22 mouse cellular contexts compared by ENCODE assay signal in genomic region chr13:43288444-43288843, GRCm38 (mm10). TPM values are rescaled to one million over a fixed set of nuclear protein-coding genes. Genes with fewer than 3 reads are reported as not detected.
DNase-seq lines count a peak whose midpoint lies in the region; ATAC-seq and TF ChIP-seq lines count a peak whose summit lies in the region.
"Had no signal": no experiment of that assay in that cellular context is flagged by ENCODE, and none has a peak within 500 bp of the region (broad histone marks: within the 10 kb centered on the region; RNA-seq: fewer than 3 reads in every experiment).

No protein-coding gene starts in this region.

- TF ChIP-seq CTCF in midbrain, postnatal 0 days (IDR thresholded peaks at IDR 0.05), result no peak

- no peaks in the 10 kb centered on the region for H3K27me3 ChIP-seq in midbrain, embryonic 13.5 days
- no peaks in the 10 kb centered on the region for H3K27me3 ChIP-seq in midbrain, postnatal 0 days (ENCODE audit: insufficient read depth, low read length)
- H3K27me3 ChIP-seq: forebrain, embryonic 13.5 days; kidney, embryonic 15.5 days; limb, embryonic 12.5 days; liver, embryonic 12.5 days; megakaryocyte, embryonic 14.5 days had no signal

- H3K4me1 ChIP-seq in midbrain, embryonic 13.5 days (replicated peaks), result peaks cover 26% of the 10 kb centered on the region
- H3K4me1 ChIP-seq in midbrain, postnatal 0 days (ENCODE audit: insufficient read depth, low read length), result 0 out of 2 replicates have a peak, but pooled peaks cover 5% of the 10 kb centered on the region
- peaks cover 37% of the 10 kb centered on the region for H3K4me1 ChIP-seq in brown adipose tissue, adult 24 weeks (ENCODE audit: control insufficient read depth, insufficient read depth, insufficient read length, low read length)
- H3K4me1 ChIP-seq: kidney, embryonic 15.5 days had no signal

- no peak overlapping the region for H3K9ac ChIP-seq in midbrain, embryonic 13.5 days (replicated peaks)
- no peak overlapping the region for H3K9ac ChIP-seq in midbrain, postnatal 0 days (replicated peaks; ENCODE audit: low read length, poor library complexity, severe bottlenecking)
- H3K9ac ChIP-seq: forebrain, embryonic 13.5 days; kidney, embryonic 15.5 days; limb, embryonic 12.5 days; liver, embryonic 12.5 days had no signal

- H3K27ac ChIP-seq in midbrain, embryonic 13.5 days, result peak overlapping the region; percentile 75
- H3K27ac ChIP-seq in midbrain, postnatal 0 days (ENCODE audit: low read depth, low read length), result no peak overlapping the region
- 0 out of 2 replicates have a peak overlapping the region, but pooled peaks have one; percentile 35 for H3K27ac ChIP-seq in brown adipose tissue, adult 24 weeks (replicated peaks; ENCODE audit: low read depth, low read length)
- H3K27ac ChIP-seq: forebrain, embryonic 13.5 days; heart, embryonic 10.5 days; kidney, embryonic 15.5 days; limb, embryonic 12.5 days; liver, embryonic 12.5 days had no signal

- no peaks in the 10 kb centered on the region for H3K9me3 ChIP-seq in midbrain, embryonic 13.5 days
- no peaks in the 10 kb centered on the region for H3K9me3 ChIP-seq in midbrain, postnatal 0 days (ENCODE audit: low read length)
- H3K9me3 ChIP-seq: forebrain, embryonic 13.5 days; kidney, embryonic 15.5 days; limb, embryonic 12.5 days; liver, embryonic 12.5 days; megakaryocyte, embryonic 14.5 days had no signal

- no peak overlapping the region for H3K4me3 ChIP-seq in midbrain, embryonic 13.5 days (replicated peaks)
- no peak overlapping the region for H3K4me3 ChIP-seq in midbrain, postnatal 0 days (ENCODE audit: low read depth, low read length)
- H3K4me3 ChIP-seq in brown adipose tissue, adult 24 weeks (ENCODE audit: insufficient read depth, low read depth, low read length), result no peak overlapping the region
- H3K4me3 ChIP-seq: erythroblast, embryonic 14.5 days; forebrain, embryonic 13.5 days; heart, embryonic 10.5 days; kidney, embryonic 15.5 days; limb, embryonic 12.5 days; liver, embryonic 12.5 days; megakaryocyte, embryonic 14.5 days; myocyte had no signal

- H3K4me2 ChIP-seq in midbrain, embryonic 13.5 days (replicated peaks), result no peak overlapping the region
- H3K4me2 ChIP-seq in midbrain, postnatal 0 days (ENCODE audit: low read depth, low read length, poor library complexity, severe bottlenecking), result no peak overlapping the region
- H3K4me2 ChIP-seq: forebrain, embryonic 13.5 days; kidney, embryonic 15.5 days; limb, embryonic 12.5 days; liver, embryonic 12.5 days had no signal

- peak; percentile 88 for DNase-seq in heart, adult 11 months
- no peak for DNase-seq in heart, adult 8-10 months (ENCODE audit: low spot score)
- no peak for DNase-seq in midbrain, postnatal 0 days (ENCODE audit: low spot score)
- peak; percentile 56 for DNase-seq in cerebellum, adult 9-11 months
- no peak for DNase-seq in ovary, postnatal 10 days (ENCODE audit: low spot score)
- DNase-seq: adrenal gland, adult 2 months; gastrocnemius, postnatal 25 days; kidney, postnatal 4 days; lung, adult 2 months; thymus, adult 18-20 months; thymus, postnatal 4 days had no signal

- no peak for ATAC-seq in midbrain, embryonic 13.5 days
- ATAC-seq in midbrain, postnatal 0 days (ENCODE audit: low FRiP score), result no peak
- ATAC-seq: forebrain, embryonic 13.5 days; intestine, postnatal 0 days; liver, embryonic 12.5 days had no signal

- WGBS in midbrain, embryonic 13.5 days, result 55% methylated on average over 4 of the region's 4 CpGs
- 44% methylated on average over 4 of the region's 4 CpGs for WGBS in midbrain, postnatal 0 days

- H3K36me3 ChIP-seq in midbrain, embryonic 13.5 days, result no peaks in the 10 kb centered on the region
- H3K36me3 ChIP-seq in midbrain, postnatal 0 days (ENCODE audit: insufficient read depth, low read length), result no peaks in the 10 kb centered on the region
- H3K36me3 ChIP-seq: kidney, embryonic 15.5 days; limb, embryonic 12.5 days; liver, embryonic 12.5 days had no signal

RNA-seq across cellular contexts. Expression of gene Gfod1, which starts 15.5 kb away (rescaled TPM):
- 10 to 100 TPM; 28.2 to 33.9 (median 30.5) TPM for total RNA-seq in heart, adult 8-10 months (2022)
- polyA plus RNA-seq in midbrain, embryonic 13.5 days (2015; fragmentation: Nextera tagmentation; extraction: Ambion mirVana), result 1.6 and 1.7 TPM in 2 replicates
- total RNA-seq in midbrain, postnatal 0 days (2014; rRNA removed), result 21.1 and 22.4 TPM in 2 replicates
- 2.0 and 2.4 TPM in 2 replicates for polyA plus RNA-seq in midbrain, postnatal 0 days (2015; fragmentation: Nextera tagmentation; extraction: Ambion mirVana)
- 4.4 and 7.7 TPM in 2 replicates for polyA plus RNA-seq in brown adipose tissue, adult 24 weeks (2012; ENCODE audit: insufficient read depth, insufficient read length, missing spikeins)

Comparison
In these comparisons a context has a peak if more than half of its experiments do, and no peak if none do; other contexts are left out.
1. DNase-seq: peak in heart, adult 11 months (single experiment) and cerebellum, adult 9-11 months (single experiment); none in heart, adult 8-10 months (single experiment), midbrain, postnatal 0 days (single experiment) and ovary, postnatal 10 days (single experiment).